Mouse (Mus musculus) E14TG2a.4 (cell line): Measurements from ENCODE around the gene Foxp1.

Experiments used
- H3K27me3 ChIP-seq: 2 replicates; pipeline ENCODE4 v1.6.1; 2014; ENCODE audit warnings: low read length, control low read depth; ENCODE audit not compliant: insufficient read depth
- H3K36me3 ChIP-seq: 2 replicates; pipeline ENCODE4 v1.6.1; 2014; ENCODE audit warnings: low read length, control low read depth; ENCODE audit not compliant: insufficient read depth
- H3K4me1 ChIP-seq: replicated peaks from 2 replicates; pipeline ENCODE4 v1.6.1; 2014; ENCODE audit warnings: low read depth, low read length, control low read depth
- H3K4me3 ChIP-seq: replicated peaks from 2 replicates; pipeline ENCODE4 v1.5.1; 2014; ENCODE audit warnings: mild to moderate bottlenecking, low read length
- H3K9me3 ChIP-seq: 2 replicates; pipeline ENCODE4 v1.6.1; 2014; ENCODE audit warnings: low read length, control low read depth
- CTCF ChIP-seq: conservative IDR thresholded peaks from 2 replicates; pipeline ENCODE4 v1.5.1; 2014; ENCODE audit warnings: low read length
- NANOG ChIP-seq: IDR thresholded peaks from 2 replicates; pipeline ENCODE4 v1.6.1; 2014; ENCODE audit warnings: borderline replicate concordance, low read length, mixed read lengths
- POU5F1 ChIP-seq: IDR thresholded peaks from 2 replicates; pipeline ENCODE4 v1.6.1; 2014; ENCODE audit warnings: low read length, borderline replicate concordance

Foxp1 gene

GRCm38 (mm10) chr6:99431941-99432340 lies 90.6 kb downstream of the Foxp1 start:
- peaks cover 3% of the 10 kb centered on the region; the same call in 1 of the 2 replicates for H3K27me3 ChIP-seq
- no peak overlapping the region for H3K4me3 ChIP-seq
- H3K36me3 ChIP-seq, result no peaks in the 10 kb centered on the region
- no peaks in the 10 kb centered on the region for H3K4me1 ChIP-seq
- TF ChIP-seq POU5F1, result no peak
- no peak for TF ChIP-seq CTCF
- no peak for TF ChIP-seq NANOG
- H3K9me3 ChIP-seq, result no peaks in the 10 kb centered on the region

- no peaks in the 10 kb centered on the region for H3K9me3 ChIP-seq
- H3K36me3 ChIP-seq, result no peaks in the 10 kb centered on the region
- H3K4me1 ChIP-seq, result no peaks in the 10 kb centered on the region
- H3K4me3 ChIP-seq, result no peak overlapping the region
- H3K27me3 ChIP-seq, result peaks cover 3% of the 10 kb centered on the region; the same call in 1 of the 2 replicates
- TF ChIP-seq NANOG, result no peak
- no peak for TF ChIP-seq POU5F1
- no peak for TF ChIP-seq CTCF
Observed at GRCm38 (mm10) chr6:99430560-99430959, 92.0 kb downstream of the Foxp1 start.

DNA sequence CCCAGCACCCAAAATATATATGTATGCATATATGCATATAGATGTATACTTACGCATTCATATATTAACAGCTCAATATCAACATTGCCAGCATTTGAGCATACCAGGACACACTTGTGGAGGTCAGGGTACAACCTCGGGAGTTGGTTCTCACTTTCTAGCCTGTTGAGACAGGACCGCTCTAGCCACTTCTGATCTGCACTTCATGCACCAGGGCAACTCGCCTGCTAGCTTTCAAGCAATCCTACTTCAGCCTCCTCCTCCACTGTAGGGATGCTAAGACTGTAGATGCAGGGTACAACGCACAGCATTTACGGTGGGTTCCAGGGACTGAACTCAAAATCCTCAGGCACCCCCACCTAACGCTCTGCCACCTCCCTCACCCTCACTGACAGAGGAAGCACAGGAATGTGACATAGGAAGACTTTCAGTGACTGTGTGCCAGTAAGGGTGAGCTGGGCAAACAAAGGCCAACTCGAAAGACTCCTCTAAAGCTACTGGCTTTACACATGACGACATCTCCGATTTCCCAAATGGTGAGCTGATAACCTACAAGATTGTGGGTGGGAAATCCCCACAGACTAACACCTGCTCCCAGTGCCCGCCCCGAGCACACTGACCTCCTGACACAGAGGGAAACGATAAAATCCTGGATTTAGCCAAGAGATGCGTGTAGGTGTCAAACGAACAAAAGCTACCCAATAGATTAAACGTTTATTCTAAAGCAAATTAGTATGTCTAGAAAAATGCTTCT lies 93.0 kb downstream of the Foxp1 start:
- Histone ChIP-seq H3K36me3 (no peaks in the 10 kb centered on the region), H3K4me1 (no peaks in the 10 kb centered on the region), H3K27me3 (peaks cover 3% of the 10 kb centered on the region; the same call in 1 of the 2 replicates), H3K4me3 (no peak overlapping the region), H3K9me3 (no peaks in the 10 kb centered on the region)
- TF ChIP-seq POU5F1, result no peak
- TF ChIP-seq NANOG, result no peak
- no peak for TF ChIP-seq CTCF

GRCm38 (mm10) chr6:99428961-99429360 lies 93.6 kb downstream of the Foxp1 start:
- Histone ChIP-seq H3K9me3 (no peaks in the 10 kb centered on the region), H3K4me1 (no peaks in the 10 kb centered on the region), H3K4me3 (no peak overlapping the region), H3K36me3 (no peaks in the 10 kb centered on the region), H3K27me3 (peaks cover 3% of the 10 kb centered on the region; the same call in 1 of the 2 replicates)
- TF ChIP-seq NANOG (no peak), CTCF (no peak), POU5F1 (no peak)

DNA sequence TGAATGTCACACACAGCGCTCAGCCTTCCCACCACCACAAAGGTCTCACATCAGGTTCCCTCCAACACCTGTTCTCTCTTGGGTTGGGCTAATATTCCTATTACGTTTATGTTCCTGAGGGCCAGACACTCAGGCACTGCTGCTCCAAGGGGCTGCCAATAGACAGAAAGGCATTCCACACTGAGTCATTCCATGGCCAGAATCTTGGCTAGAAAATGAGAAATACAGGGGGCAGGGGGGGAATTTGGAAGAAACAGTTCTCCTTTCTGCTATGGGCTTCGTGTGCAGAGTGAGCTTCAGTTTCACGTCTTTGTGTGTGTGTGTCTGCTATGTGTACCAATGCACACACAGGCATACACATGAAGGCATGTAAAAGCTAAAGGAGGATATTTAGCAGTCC lies 95.2 kb downstream of the Foxp1 start:
- no peaks in the 10 kb centered on the region for H3K9me3 ChIP-seq
- H3K4me1 ChIP-seq, result no peaks in the 10 kb centered on the region
- TF ChIP-seq CTCF, result no peak
- no peak for TF ChIP-seq POU5F1
- TF ChIP-seq NANOG, result no peak
- H3K36me3 ChIP-seq, result no peaks in the 10 kb centered on the region
- H3K4me3 ChIP-seq, result no peak overlapping the region
- H3K27me3 ChIP-seq, result peaks cover 3% of the 10 kb centered on the region; the same call in 1 of the 2 replicates

DNA sequence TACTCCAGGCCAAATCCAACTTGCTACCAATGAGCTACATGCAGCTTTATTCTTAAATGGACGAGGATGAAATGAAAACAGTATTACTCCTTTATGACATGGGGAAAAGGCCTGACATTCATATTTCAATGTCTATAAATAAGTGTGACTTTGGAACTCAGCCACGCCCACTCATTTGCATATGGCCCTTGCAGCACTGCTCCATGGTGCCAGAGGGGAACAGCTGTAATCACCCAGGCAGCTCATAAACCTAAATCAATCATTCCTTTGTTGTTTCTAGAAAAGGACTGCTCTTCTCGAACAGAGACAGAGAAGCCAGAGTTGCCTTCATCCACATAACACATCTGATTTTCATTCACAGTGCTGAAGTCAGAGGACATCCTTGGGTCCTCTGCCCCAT lies 97.5 kb downstream of the Foxp1 start:
- H3K27me3 ChIP-seq, result peaks cover 3% of the 10 kb centered on the region; the same call in 1 of the 2 replicates
- TF ChIP-seq POU5F1 (no peak), NANOG (no peak), CTCF (no peak)
- no peaks in the 10 kb centered on the region for H3K4me1 ChIP-seq
- no peaks in the 10 kb centered on the region for H3K36me3 ChIP-seq
- H3K9me3 ChIP-seq, result no peaks in the 10 kb centered on the region
- no peak overlapping the region for H3K4me3 ChIP-seq

DNA sequence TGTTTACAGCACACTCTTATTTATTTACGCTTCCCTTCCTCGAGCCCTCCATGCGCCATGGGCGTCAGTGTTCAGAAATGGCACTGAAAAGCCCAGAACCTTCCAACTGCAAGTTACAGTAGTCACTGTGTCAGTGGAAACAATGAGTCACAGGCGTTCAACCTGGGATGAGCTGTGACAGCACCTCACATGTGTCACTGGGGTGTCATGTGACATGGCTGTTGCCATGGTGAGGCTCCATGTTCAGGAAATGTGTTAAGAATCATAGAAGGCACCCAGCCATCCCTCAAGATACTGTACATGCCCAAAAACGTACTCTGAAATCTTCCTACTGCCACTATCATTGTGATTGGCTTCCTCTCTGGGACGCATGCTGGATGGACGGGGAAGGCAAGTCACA lies 101.9 kb downstream of the Foxp1 start:
- TF ChIP-seq NANOG (no peak), POU5F1 (no peak), CTCF (no peak)
- Histone ChIP-seq H3K4me3 (no peak overlapping the region), H3K36me3 (no peaks in the 10 kb centered on the region), H3K9me3 (no peaks in the 10 kb centered on the region), H3K27me3 (no peaks in the 10 kb centered on the region; the same call in 1 of the 2 replicates), H3K4me1 (no peaks in the 10 kb centered on the region)

- no peak overlapping the region for H3K4me3 ChIP-seq
- no peaks in the 10 kb centered on the region for H3K27me3 ChIP-seq
- no peaks in the 10 kb centered on the region for H3K4me1 ChIP-seq
- no peaks in the 10 kb centered on the region for H3K9me3 ChIP-seq
- TF ChIP-seq CTCF (no peak), POU5F1 (no peak), NANOG (no peak)
- H3K36me3 ChIP-seq, result no peaks in the 10 kb centered on the region
Observed at GRCm38 (mm10) chr6:99412598-99412997, 109.9 kb downstream of the Foxp1 start.
